Comparison of ENCODE assay signal across 27 mouse cellular contexts in genomic region chr4:105895116-105895515, GRCm38 (mm10).
"Had no signal": no experiment of that assay in that cellular context is flagged by ENCODE, and none has a peak within 500 bp of the region (broad histone marks: within the 10 kb centered on the region; RNA-seq: fewer than 3 reads in every experiment).

No protein-coding gene starts in this region.

- H3K4me3 ChIP-seq: heart, adult 2 months; heart, embryonic 13.5 days; heart, embryonic 15.5 days; hindbrain, embryonic 10.5 days; hindbrain, embryonic 12.5 days; intestine, embryonic 15.5 days; kidney, embryonic 15.5 days; limb, embryonic 13.5 days; limb, embryonic 15.5 days had no signal

- ATAC-seq: hindbrain, embryonic 16.5 days; inflammation-experienced regulatory T-cells, adult 6 months; intestine, embryonic 15.5 days; intestine, postnatal 0 days had no signal

- H3K4me2 ChIP-seq: heart, embryonic 11.5 days; heart, embryonic 13.5 days; heart, embryonic 15.5 days; hindbrain, embryonic 12.5 days; hindbrain, embryonic 14.5 days; intestine, embryonic 15.5 days; kidney, embryonic 15.5 days; limb, embryonic 13.5 days; limb, embryonic 15.5 days; liver, embryonic 11.5 days had no signal

- H3K27me3 ChIP-seq: heart, embryonic 13.5 days; heart, embryonic 15.5 days; hindbrain, embryonic 12.5 days; intestine, embryonic 15.5 days; kidney, embryonic 15.5 days; limb, embryonic 13.5 days; limb, embryonic 15.5 days had no signal

- H3K9me3 ChIP-seq: heart, embryonic 13.5 days; heart, embryonic 15.5 days; hindbrain, embryonic 10.5 days; hindbrain, embryonic 12.5 days; intestine, embryonic 15.5 days; kidney, embryonic 15.5 days; limb, embryonic 13.5 days; limb, embryonic 15.5 days had no signal

- H3K36me3 ChIP-seq: heart, embryonic 13.5 days; heart, embryonic 15.5 days; hindbrain, embryonic 10.5 days; hindbrain, embryonic 12.5 days; intestine, embryonic 15.5 days; kidney, embryonic 15.5 days; limb, embryonic 13.5 days; limb, embryonic 15.5 days had no signal

- H3K4me1 ChIP-seq: heart, embryonic 15.5 days; hindbrain, embryonic 10.5 days; hindbrain, embryonic 12.5 days; intestine, embryonic 15.5 days; kidney, embryonic 15.5 days; limb, embryonic 13.5 days; limb, embryonic 15.5 days had no signal

- H3K27ac ChIP-seq: heart, adult 2 months; heart, embryonic 13.5 days; heart, embryonic 15.5 days; hindbrain, embryonic 10.5 days; hindbrain, embryonic 12.5 days; hindbrain, embryonic 14.5 days; intestine, embryonic 15.5 days; kidney, embryonic 15.5 days; limb, embryonic 13.5 days; limb, embryonic 15.5 days; liver, embryonic 14.5 days had no signal

- DNase-seq: gastrocnemius, postnatal 14 days; gastrocnemius, postnatal 36 days; heart, adult 2 months; heart, postnatal 14 days; heart, postnatal 36 days; kidney, adult 18-20 months; kidney, adult 8-10 months; kidney, postnatal 10 days; kidney, postnatal 36 days; layer of hippocampus, adult 9-11 months; layer of hippocampus, postnatal 36 days; left cerebral cortex, postnatal 4 days had no signal

- H3K9ac ChIP-seq: heart, embryonic 13.5 days; heart, embryonic 15.5 days; hindbrain, embryonic 12.5 days; hindbrain, embryonic 14.5 days; intestine, embryonic 15.5 days; kidney, embryonic 15.5 days; limb, embryonic 13.5 days; limb, embryonic 15.5 days; liver, embryonic 14.5 days had no signal
